Mouse (Mus musculus) liver, adult 2 months (tissue): ENCODE measurements around the gene Mrm1. TPM values are rescaled to one million over a fixed set of nuclear protein-coding genes. Genes with fewer than 3 reads are reported as not detected.

ENCODE experiments used
- DNase-seq: peaks from one replicate; pipeline ENCODE4 v3.0.0-alpha.2; 2011; ENCODE audit warnings: low read depth, low spot score; ENCODE audit errors: extremely low read depth
- H3K27ac ChIP-seq: fragments of 200-500 bp; replicated peaks from 2 replicates; pipeline ENCODE4 v1.5.1; 2012; ENCODE audit warnings: low read depth, mild to moderate bottlenecking, control low read depth, inconsistent platforms, low read length; ENCODE audit not compliant: insufficient read depth
- H3K27me3 ChIP-seq: fragments of 200-500 bp; 2 replicates; pipeline ENCODE4 v1.6.1; 2012; ENCODE audit warnings: mild to moderate bottlenecking, moderate library complexity, low read length, inconsistent platforms; ENCODE audit not compliant: control insufficient read depth, insufficient read depth
- H3K36me3 ChIP-seq: fragments of 200-500 bp; 2 replicates; pipeline ENCODE4 v1.6.1; 2012; ENCODE audit warnings: low read length, inconsistent platforms; ENCODE audit not compliant: control insufficient read depth, insufficient read depth
- H3K4me1 ChIP-seq: fragments of 200-500 bp; 2 replicates; pipeline ENCODE4 v1.6.1; 2011; ENCODE audit warnings: low read length; ENCODE audit not compliant: control insufficient read depth, insufficient read depth
- H3K4me3 ChIP-seq: fragments of 200-500 bp; 2 replicates; pipeline ENCODE4 v1.5.1; 2011; ENCODE audit warnings: low read depth, mild to moderate bottlenecking, control low read depth, low read length, moderate library complexity; ENCODE audit not compliant: insufficient read depth
- H3K79me2 ChIP-seq: fragments of 200-500 bp; 2 replicates; pipeline ENCODE4 v1.6.1; 2012; ENCODE audit warnings: inconsistent platforms, mild to moderate bottlenecking, low read length, moderate library complexity; ENCODE audit not compliant: control insufficient read depth, insufficient read depth
- H3K9ac ChIP-seq: fragments of 200-500 bp; 2 replicates; pipeline ENCODE4 v1.6.1; 2012; ENCODE audit warnings: low read depth, mild to moderate bottlenecking, control low read depth, inconsistent platforms, low read length
- CTCF ChIP-seq: fragments of 200-500 bp; IDR thresholded peaks from 2 replicates; pipeline ENCODE4 v1.5.1; 2011; ENCODE audit warnings: low read depth, low read length, control low read depth
- POLR2A ChIP-seq: fragments of 200-500 bp; IDR thresholded peaks from 2 replicates; pipeline ENCODE4 v1.6.1; 2011; ENCODE audit warnings: low read length, control low read depth; ENCODE audit not compliant: insufficient read depth; ENCODE audit errors: extremely low read depth
- WGBS: fragments of 180-500 bp; shearing (Covaris S2); methylation state at CpG from one replicate; pipeline ENCODE4 v1.1.7; 2018; 5-methylcytosine and 5-hydroxymethylcytosine counted together
- polyA plus RNA-seq: library from polyadenylated mRNA; depleted of rRNA; stranded (reverse); fragments of >200 nt; gene quantifications from 2 replicates; pipeline ENCODE4 v1.2.3, GENCODE M21; 2012; rRNA removed
- total RNA-seq: library from RNA; depleted of rRNA; stranded (reverse); fragments of >200 nt; gene quantifications from 2 replicates; pipeline ENCODE4 v1.2.3, GENCODE M21; 2014; rRNA removed

Mrm1 gene
- total RNA-seq (2.2 and 2.6 TPM in 2 replicates), polyA plus RNA-seq (3.1 and 3.9 TPM in 2 replicates)

- Histone ChIP-seq H3K4me1 (peaks cover 6% of the 10 kb centered on the region; the same call in 1 of the 2 replicates), H3K27me3 (no peaks in the 10 kb centered on the region), H3K27ac (peak within 1 kb of the TSS; percentile 72), H3K36me3 (no peaks in the 10 kb centered on the region), H3K79me2 (no peaks in the 10 kb centered on the region), H3K9ac (peak within 1 kb of the TSS; percentile 73), H3K4me3 (peak within 1 kb of the TSS; percentile 81)
- peak; percentile 85 for TF ChIP-seq POLR2A
- TF ChIP-seq CTCF, result peak; percentile 97
- under 1% methylated on average over 54 of the region's 55 CpGs for WGBS
- peak; percentile 96 for DNase-seq
Observed at GRCm38 (mm10) chr11:84818961-84819692, at the start of gene Mrm1. Mrm1 (minus strand) TSS chr11:84819515.

DNA sequence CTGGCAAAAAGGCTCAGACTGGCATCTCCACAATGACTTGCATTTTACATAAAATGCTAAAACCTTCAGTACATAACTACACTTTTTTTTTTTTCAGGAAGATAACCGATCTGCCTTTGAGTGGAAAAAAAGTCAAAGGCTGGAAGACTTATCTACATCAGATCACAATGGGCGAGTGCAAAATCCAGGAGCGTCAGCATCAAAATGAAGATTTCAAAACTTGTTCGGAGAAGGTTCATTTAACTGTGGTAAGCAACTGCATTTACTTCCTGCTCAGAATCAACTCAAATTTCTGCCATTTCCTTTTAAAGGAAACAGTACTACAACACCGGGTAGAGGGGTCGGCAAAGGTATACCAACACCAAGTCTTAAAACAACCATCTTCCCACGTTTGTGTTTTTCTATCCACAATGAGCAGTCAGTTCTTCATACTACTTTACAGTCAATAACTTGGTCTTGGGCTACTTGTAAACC lies 49.5 kb upstream of the Mrm1 start:
- H3K4me1 ChIP-seq, result peaks cover 18% of the 10 kb centered on the region
- H3K9ac ChIP-seq, result peak overlapping the region; percentile 87
- H3K4me3 ChIP-seq, result peak overlapping the region; percentile 84
- H3K79me2 ChIP-seq, result peaks cover 12% of the 10 kb centered on the region; the same call in 1 of the 2 replicates
- TF ChIP-seq CTCF (no peak), POLR2A (no peak)
- H3K27ac ChIP-seq, result peak overlapping the region; percentile 85; the same call in 1 of the 2 replicates
- DNase-seq, result peak; percentile 62
- H3K27me3 ChIP-seq, result no peaks in the 10 kb centered on the region
- WGBS, result under 1% methylated on average over 7 of the region's 7 CpGs
- peaks cover 4% of the 10 kb centered on the region; the same call in 1 of the 2 replicates for H3K36me3 ChIP-seq

DNA sequence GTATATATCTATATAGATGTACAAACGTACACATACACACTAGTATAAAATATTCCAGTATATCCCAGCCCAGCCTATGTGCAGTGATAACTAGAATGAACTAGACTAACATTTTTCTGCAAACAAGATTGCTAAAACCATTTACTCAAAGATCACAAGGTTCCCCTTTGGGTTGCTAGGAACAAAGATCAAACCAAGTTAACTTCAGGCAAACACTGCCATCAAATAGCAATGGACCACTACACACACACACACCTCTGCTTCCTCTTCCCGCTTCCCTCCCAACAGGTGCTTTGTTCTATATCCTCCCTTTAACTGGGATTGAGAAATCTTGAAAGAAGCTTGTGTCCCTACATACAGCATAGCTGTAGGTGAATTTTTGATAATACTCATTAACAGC lies 48.3 kb upstream of the Mrm1 start:
- peak overlapping the region; percentile 39; the same call in 1 of the 2 replicates for H3K4me3 ChIP-seq
- TF ChIP-seq CTCF, result no peak
- H3K36me3 ChIP-seq, result peaks cover 8% of the 10 kb centered on the region; the same call in 1 of the 2 replicates
- H3K79me2 ChIP-seq, result peaks cover 17% of the 10 kb centered on the region
- peaks cover 22% of the 10 kb centered on the region for H3K4me1 ChIP-seq
- H3K27me3 ChIP-seq, result no peaks in the 10 kb centered on the region
- H3K27ac ChIP-seq, result no peak overlapping the region
- WGBS, result 20% methylated on average over 2 of the region's 2 CpGs
- H3K9ac ChIP-seq, result no peak overlapping the region
- DNase-seq, result peak; percentile 93

DNA sequence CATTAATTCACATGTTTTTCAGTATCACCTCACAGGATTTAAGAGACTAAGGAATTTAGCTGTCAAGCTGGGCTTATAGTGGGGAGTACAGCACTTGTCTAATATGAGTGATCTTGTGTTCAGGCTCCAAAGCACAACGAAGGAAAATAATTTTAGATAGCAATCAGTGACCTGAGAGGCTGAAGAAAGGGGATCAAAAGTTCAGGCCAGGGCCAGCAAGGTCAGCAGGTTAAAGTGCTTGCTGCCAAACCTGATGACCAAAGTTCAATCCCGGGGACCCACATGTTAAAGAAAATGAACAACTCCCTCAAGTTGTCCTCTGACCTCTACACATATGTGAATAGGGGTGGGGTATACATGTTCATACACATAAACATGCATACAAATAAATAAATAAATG lies 46.0 kb upstream of the Mrm1 start:
- H3K4me1 ChIP-seq, result peaks cover 22% of the 10 kb centered on the region
- TF ChIP-seq POLR2A (no peak), CTCF (no peak)
- no peaks in the 10 kb centered on the region for H3K27me3 ChIP-seq
- DNase-seq, result peak; percentile 93
- no peak overlapping the region for H3K4me3 ChIP-seq
- no peak overlapping the region for H3K9ac ChIP-seq
- H3K79me2 ChIP-seq, result peaks cover 17% of the 10 kb centered on the region
- peaks cover 22% of the 10 kb centered on the region for H3K36me3 ChIP-seq
- WGBS, result 11% methylated on average over 2 of the region's 2 CpGs
- H3K27ac ChIP-seq, result peak overlapping the region; percentile 91

DNA sequence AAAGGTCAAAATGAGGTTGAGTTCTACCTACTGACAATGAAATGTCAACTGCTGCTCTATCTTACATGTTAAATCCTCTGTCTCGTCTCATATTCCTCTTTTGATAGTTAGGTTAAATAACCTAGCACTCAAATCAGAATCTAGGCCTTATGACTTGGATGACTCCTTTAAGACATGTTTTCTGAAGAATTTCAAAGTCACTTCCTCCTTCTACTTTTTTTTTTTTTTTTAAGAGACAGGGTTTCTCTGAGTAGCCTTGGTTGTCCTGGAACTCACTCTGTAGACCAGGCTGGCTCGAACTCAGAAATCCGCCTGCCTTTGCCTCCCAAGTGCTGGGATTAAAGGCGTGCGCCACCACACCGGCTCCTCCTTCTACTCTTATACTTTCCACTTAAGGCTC lies 36.0 kb upstream of the Mrm1 start:
- 82% methylated on average over 6 of the region's 6 CpGs for WGBS
- TF ChIP-seq CTCF (no peak), POLR2A (no peak)
- Histone ChIP-seq H3K36me3 (peaks cover 62% of the 10 kb centered on the region), H3K27me3 (no peaks in the 10 kb centered on the region), H3K9ac (no peak overlapping the region), H3K27ac (no peak overlapping the region), H3K4me3 (no peak overlapping the region), H3K4me1 (no peaks in the 10 kb centered on the region), H3K79me2 (no peaks in the 10 kb centered on the region; the same call in 1 of the 2 replicates)
- peak; percentile 41 for DNase-seq

DNA sequence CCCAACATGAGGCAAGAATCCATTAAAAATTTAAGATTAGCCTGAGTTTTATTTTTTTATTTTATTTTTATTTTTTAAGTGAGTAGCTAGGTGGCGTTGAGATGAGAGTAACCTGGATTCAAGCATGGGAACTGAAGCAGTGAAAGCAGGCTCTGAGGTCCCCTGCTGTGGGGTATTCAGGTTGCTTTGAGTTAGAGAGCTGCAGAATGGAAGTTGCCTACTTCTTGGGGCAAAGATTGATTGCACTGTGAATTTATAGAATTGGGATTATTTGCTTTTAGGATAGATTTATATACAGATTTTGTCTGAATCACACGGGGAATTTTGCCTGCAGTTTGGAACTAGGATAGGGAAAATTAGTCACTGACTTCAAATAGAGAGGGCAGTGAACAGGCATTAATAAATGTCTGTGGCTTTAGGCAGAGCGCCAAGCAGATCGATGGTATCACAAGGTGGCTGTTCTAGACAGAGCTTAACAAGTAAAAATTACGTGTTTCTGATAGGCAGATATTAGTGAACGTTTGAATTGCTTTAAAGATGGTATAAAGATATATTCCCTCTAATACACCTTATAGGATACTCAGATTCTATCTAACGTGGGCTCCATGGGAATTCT lies 28.3 kb upstream of the Mrm1 start:
- Histone ChIP-seq H3K4me1 (no peaks in the 10 kb centered on the region), H3K4me3 (no peak overlapping the region), H3K79me2 (peaks cover 3% of the 10 kb centered on the region; the same call in 1 of the 2 replicates), H3K9ac (no peak overlapping the region), H3K36me3 (peaks cover 56% of the 10 kb centered on the region), H3K27me3 (no peaks in the 10 kb centered on the region), H3K27ac (no peak overlapping the region)
- 46% methylated on average over 7 of the region's 7 CpGs for WGBS
- DNase-seq, result peak; percentile 57
- no peak for TF ChIP-seq CTCF
- TF ChIP-seq POLR2A, result no peak
